11 mouse cellular contexts compared by ENCODE assay signal in genomic region chr13:101062582-101062981, GRCm38 (mm10).
DNase-seq lines count a peak whose midpoint lies in the region; ATAC-seq and TF ChIP-seq lines count a peak whose summit lies in the region.
"Had no signal": no experiment of that assay in that cellular context is flagged by ENCODE, and none has a peak within 500 bp of the region (broad histone marks: within the 10 kb centered on the region; RNA-seq: fewer than 3 reads in every experiment).

No protein-coding gene starts in this region.

- H3K9me3 ChIP-seq in forebrain, embryonic 13.5 days (replicated peaks), result no peaks in the 10 kb centered on the region
- H3K9me3 ChIP-seq in forebrain, embryonic 16.5 days (ENCODE audit: control insufficient read depth, low read length), result no peaks in the 10 kb centered on the region
- no peaks in the 10 kb centered on the region for H3K9me3 ChIP-seq in forebrain, postnatal 0 days (ENCODE audit: low read length)
- no peaks in the 10 kb centered on the region for H3K9me3 ChIP-seq in midbrain, embryonic 15.5 days
- H3K9me3 ChIP-seq: heart, embryonic 13.5 days had no signal

- ATAC-seq in forebrain, embryonic 13.5 days, result peak; percentile 41; the same call in 1 of the 2 replicates
- ATAC-seq in forebrain, embryonic 16.5 days, result no peak
- 0 out of 2 replicates have a peak, but pooled peaks have one; percentile 29 for ATAC-seq in forebrain, postnatal 0 days
- ATAC-seq in midbrain, embryonic 15.5 days (replicated peaks), result peak; percentile 50; the same call in 1 of the 2 replicates

- 47% methylated on average over 8 of the region's 8 CpGs for WGBS in forebrain, embryonic 13.5 days
- WGBS in forebrain, embryonic 16.5 days, result 31% methylated on average over 8 of the region's 8 CpGs
- WGBS in forebrain, postnatal 0 days, result 42% methylated on average over 8 of the region's 8 CpGs
- 30% methylated on average over 8 of the region's 8 CpGs for WGBS in midbrain, embryonic 15.5 days

- no peak overlapping the region for H3K4me3 ChIP-seq in forebrain, embryonic 13.5 days
- no peak overlapping the region for H3K4me3 ChIP-seq in forebrain, embryonic 16.5 days (replicated peaks; ENCODE audit: low read length)
- no peak overlapping the region for H3K4me3 ChIP-seq in forebrain, postnatal 0 days (ENCODE audit: low read depth, low read length)
- no peak overlapping the region for H3K4me3 ChIP-seq in midbrain, embryonic 15.5 days
- H3K4me3 ChIP-seq: heart, embryonic 13.5 days; left cerebral cortex, adult 2 months had no signal

- peaks cover 7% of the 10 kb centered on the region; the same call in 1 of the 2 replicates for H3K4me1 ChIP-seq in forebrain, embryonic 13.5 days
- H3K4me1 ChIP-seq in forebrain, embryonic 16.5 days (replicated peaks; ENCODE audit: control insufficient read depth, insufficient read depth, low read length), result no peaks in the 10 kb centered on the region
- no peaks in the 10 kb centered on the region for H3K4me1 ChIP-seq in forebrain, postnatal 0 days (ENCODE audit: insufficient read depth)
- peaks cover 6% of the 10 kb centered on the region; the same call in 1 of the 2 replicates for H3K4me1 ChIP-seq in midbrain, embryonic 15.5 days
- H3K4me1 ChIP-seq: heart, embryonic 13.5 days had no signal

- peak; percentile 20 for DNase-seq in adrenal gland, postnatal 14 days
- peak; percentile 9 for DNase-seq in forebrain, postnatal 0 days
- DNase-seq in layer of hippocampus, postnatal 10 days (ENCODE audit: low spot score in 2 of 2), result no peak
- no peak for DNase-seq in cerebellum, postnatal 4 days (ENCODE audit: low spot score in 2 of 2)
- DNase-seq in frontal cortex, postnatal 25 days (ENCODE audit: low spot score in 2 of 2), result no peak
- DNase-seq: kidney, adult 8-10 months had no signal

- H3K36me3 ChIP-seq in forebrain, embryonic 13.5 days (ENCODE audit: poor library complexity, severe bottlenecking), result no peaks in the 10 kb centered on the region
- no peaks in the 10 kb centered on the region for H3K36me3 ChIP-seq in forebrain, embryonic 16.5 days (ENCODE audit: control insufficient read depth, insufficient read depth)
- H3K36me3 ChIP-seq in forebrain, postnatal 0 days (ENCODE audit: insufficient read depth), result no peaks in the 10 kb centered on the region
- H3K36me3 ChIP-seq in midbrain, embryonic 15.5 days (replicated peaks), result no peaks in the 10 kb centered on the region
- H3K36me3 ChIP-seq: heart, embryonic 13.5 days had no signal

- H3K4me2 ChIP-seq in forebrain, embryonic 13.5 days, result no peak overlapping the region
- H3K4me2 ChIP-seq in forebrain, embryonic 16.5 days (ENCODE audit: low read length), result no peak overlapping the region
- H3K4me2 ChIP-seq in forebrain, postnatal 0 days (ENCODE audit: low read depth), result no peak overlapping the region
- H3K4me2 ChIP-seq in midbrain, embryonic 15.5 days, result no peak overlapping the region
- H3K4me2 ChIP-seq: heart, embryonic 13.5 days had no signal

- TF ChIP-seq CTCF in forebrain, postnatal 0 days (IDR thresholded peaks at IDR 0.05; ENCODE audit: low read depth), result no peak

- H3K27me3 ChIP-seq in forebrain, embryonic 13.5 days, result no peaks in the 10 kb centered on the region
- no peaks in the 10 kb centered on the region for H3K27me3 ChIP-seq in forebrain, embryonic 16.5 days (replicated peaks; ENCODE audit: control insufficient read depth, insufficient read depth, low read length)
- no peaks in the 10 kb centered on the region for H3K27me3 ChIP-seq in forebrain, postnatal 0 days (ENCODE audit: insufficient read depth, low read length)
- no peaks in the 10 kb centered on the region for H3K27me3 ChIP-seq in midbrain, embryonic 15.5 days (replicated peaks)
- H3K27me3 ChIP-seq: heart, embryonic 13.5 days had no signal

- H3K27ac ChIP-seq in forebrain, embryonic 13.5 days, result no peak overlapping the region
- H3K27ac ChIP-seq in forebrain, embryonic 16.5 days (ENCODE audit: low read length), result no peak overlapping the region
- no peak overlapping the region for H3K27ac ChIP-seq in forebrain, postnatal 0 days (ENCODE audit: low read depth, low read length)
- no peak overlapping the region for H3K27ac ChIP-seq in midbrain, embryonic 15.5 days
- H3K27ac ChIP-seq: heart, embryonic 13.5 days; left cerebral cortex, adult 2 months had no signal

- no peak overlapping the region for H3K9ac ChIP-seq in forebrain, embryonic 13.5 days
- H3K9ac ChIP-seq in forebrain, embryonic 16.5 days (replicated peaks; ENCODE audit: low read depth, low read length), result no peak overlapping the region
- no peak overlapping the region for H3K9ac ChIP-seq in forebrain, postnatal 0 days
- no peak overlapping the region for H3K9ac ChIP-seq in midbrain, embryonic 15.5 days
- H3K9ac ChIP-seq: heart, embryonic 13.5 days had no signal

Comparison
In these comparisons a context has a peak if more than half of its experiments do, and no peak if none do; other contexts are left out.
1. DNase-seq: peak in adrenal gland, postnatal 14 days (single experiment) and forebrain, postnatal 0 days (single experiment); none in layer of hippocampus, postnatal 10 days (0 of 2), cerebellum, postnatal 4 days (0 of 2) and frontal cortex, postnatal 25 days (0 of 2).